Mouse (Mus musculus) heart, postnatal 0 days (tissue): ENCODE data around the gene Cdkn1a. TPM values are rescaled to one million over a fixed set of nuclear protein-coding genes. Genes with fewer than 3 reads are reported as not detected.

ENCODE experiments used
- ATAC-seq: fragments of 200-750 bp; cut with Nextera tagmentation; 2 replicates; pipeline ENCODE4 v1.8.0; 2017; ENCODE audit warnings: low read depth, moderate number of reproducible peaks, moderate library complexity; ENCODE audit not compliant: insufficient read depth
- DNase-seq: peaks from one replicate; pipeline ENCODE4 v3.0.0-alpha.2; 2016; ENCODE audit warnings: low spot score
- H3K27ac ChIP-seq: fragments of 300-500 bp; sonication (generic); 2 replicates; pipeline ENCODE4 v1.5.1; 2014; ENCODE audit warnings: low read depth, mild to moderate bottlenecking
- H3K27me3 ChIP-seq: fragments of 300-500 bp; sonication (generic); 2 replicates; pipeline ENCODE4 v1.6.1; 2014; ENCODE audit warnings: low read length, mixed read lengths; ENCODE audit not compliant: control insufficient read depth, insufficient read depth
- H3K36me3 ChIP-seq: fragments of 300-500 bp; sonication (generic); replicated peaks from 2 replicates; pipeline ENCODE4 v1.6.1; 2014; ENCODE audit warnings: low read length, mixed read lengths; ENCODE audit not compliant: control insufficient read depth, insufficient read depth
- H3K4me1 ChIP-seq: fragments of 300-500 bp; sonication (generic); 2 replicates; pipeline ENCODE4 v1.6.1; 2014; ENCODE audit warnings: antibody characterized with exemption; ENCODE audit not compliant: control insufficient read depth, insufficient read depth
- H3K4me2 ChIP-seq: fragments of 300-500 bp; sonication (generic); 2 replicates; pipeline ENCODE4 v1.6.1; 2014; ENCODE audit warnings: low read depth, mild to moderate bottlenecking, low read length, moderate library complexity
- H3K4me3 ChIP-seq: fragments of 300-500 bp; sonication (generic); 2 replicates; pipeline ENCODE4 v1.5.1; 2014; ENCODE audit warnings: low read depth, low read length
- H3K9ac ChIP-seq: fragments of 300-500 bp; sonication (generic); replicated peaks from 2 replicates; pipeline ENCODE4 v1.6.1; 2014; ENCODE audit warnings: low read depth, low read length, mixed read lengths
- H3K9me3 ChIP-seq: fragments of 300-500 bp; sonication (generic); replicated peaks from 2 replicates; pipeline ENCODE4 v1.6.1; 2016; ENCODE audit warnings: low read length; ENCODE audit not compliant: control insufficient read depth
- CTCF ChIP-seq: IDR thresholded peaks from 2 replicates; pipeline ENCODE4 v1.5.1; 2016; ENCODE audit warnings: antibody characterized with exemption, control low read depth, low read depth
- EP300 ChIP-seq: IDR thresholded peaks from 2 replicates; pipeline ENCODE4 v1.6.1; 2016; ENCODE audit warnings: antibody characterized with exemption, low read depth
- WGBS: fragments of 180-500 bp; shearing (Covaris S2); extraction: QIAGEN DNeasy Blood & Tissue Kit; methylation state at CpG from one replicate; pipeline ENCODE4 v1.1.7; 2014; 5-methylcytosine and 5-hydroxymethylcytosine counted together
- polyA plus RNA-seq: library from polyadenylated mRNA; unstranded; fragments of >200 nt; fragmentation: Nextera tagmentation; extraction: Ambion mirVana; gene quantifications from 2 replicates; pipeline ENCODE4 v1.2.1, GENCODE M21; 2015
- total RNA-seq: library from RNA; depleted of rRNA; stranded (reverse); fragments of >200 nt; gene quantifications from 2 replicates; pipeline ENCODE4 v1.2.3, GENCODE M21; 2014; ENCODE audit warnings: low replicate concordance

The Cdkn1a gene
- total and polyA plus RNA-seq, 2 experiments from 2014 or later = 16.7 to 48.2 TPM

GRCm38 (mm10) chr17:29085266-29085665 lies 5.5 kb upstream of the Cdkn1a start:
- WGBS = 75% methylated on average over 10 of the region's 10 CpGs
- DNase-seq (no peak), ATAC-seq (no peak)
- no peak overlapping the region for H3K4me2 ChIP-seq
- H3K27me3 ChIP-seq = no peaks in the 10 kb centered on the region
- H3K4me3 ChIP-seq = no peak overlapping the region
- peaks cover 4% of the 10 kb centered on the region; the same call in 1 of the 2 replicates for H3K4me1 ChIP-seq
- H3K27ac ChIP-seq = no peak overlapping the region
- no peaks in the 10 kb centered on the region; the same call in 1 of the 2 replicates for H3K9me3 ChIP-seq
- no peaks in the 10 kb centered on the region for H3K36me3 ChIP-seq
- no peak overlapping the region for H3K9ac ChIP-seq
- TF ChIP-seq EP300 (no peak), CTCF (no peak)

- Histone ChIP-seq H3K4me1 (no peaks in the 10 kb centered on the region), H3K36me3 (no peaks in the 10 kb centered on the region), H3K27ac (no peak overlapping the region), H3K27me3 (no peaks in the 10 kb centered on the region), H3K4me3 (no peak overlapping the region), H3K9me3 (no peaks in the 10 kb centered on the region; the same call in 1 of the 2 replicates), H3K4me2 (no peak overlapping the region), H3K9ac (no peak overlapping the region)
- TF ChIP-seq EP300 = no peak
- no peak for TF ChIP-seq CTCF
- WGBS = 66% methylated on average over 4 of the region's 4 CpGs
- DNase-seq (no peak), ATAC-seq (no peak)
These were observed 3.9 kb upstream of the Cdkn1a start for GRCm38 (mm10) chr17:29086916-29087315.

GRCm38 (mm10) chr17:29091348-29091944 lies 670 bp downstream of the Cdkn1a start:
- no peak overlapping the region for H3K27ac ChIP-seq
- H3K9me3 ChIP-seq = no peaks in the 10 kb centered on the region; the same call in 1 of the 2 replicates
- no peak for DNase-seq
- no peak for ATAC-seq
- H3K4me1 ChIP-seq = no peaks in the 10 kb centered on the region
- no peaks in the 10 kb centered on the region for H3K36me3 ChIP-seq
- WGBS = 50% methylated on average over 6 of the region's 6 CpGs
- H3K9ac ChIP-seq = no peak overlapping the region
- H3K27me3 ChIP-seq = peaks cover 10% of the 10 kb centered on the region
- no peak overlapping the region for H3K4me3 ChIP-seq
- H3K4me2 ChIP-seq = no peak overlapping the region
- TF ChIP-seq CTCF (no peak), EP300 (no peak)

- ATAC-seq (no peak), DNase-seq (no peak)
- Histone ChIP-seq H3K9me3 (no peaks in the 10 kb centered on the region; the same call in 1 of the 2 replicates), H3K4me1 (no peaks in the 10 kb centered on the region), H3K9ac (no peak overlapping the region), H3K4me3 (no peak overlapping the region), H3K4me2 (no peak overlapping the region), H3K27ac (no peak overlapping the region), H3K36me3 (no peaks in the 10 kb centered on the region), H3K27me3 (peaks cover 10% of the 10 kb centered on the region)
- WGBS = 54% methylated on average over 5 of the region's 5 CpGs
- no peak for TF ChIP-seq EP300
- TF ChIP-seq CTCF = no peak
These were observed 1.7 kb downstream of the Cdkn1a start for GRCm38 (mm10) chr17:29092497-29092896.

GRCm38 (mm10) chr17:29093110-29093952 lies 2.6 kb downstream of the Cdkn1a start:
- H3K9ac ChIP-seq = peak overlapping the region; percentile 83
- H3K27ac ChIP-seq = peak overlapping the region; percentile 92
- H3K4me3 ChIP-seq = peak overlapping the region; percentile 73
- peak; percentile 77 for ATAC-seq
- 9% methylated on average over 36 of the region's 36 CpGs for WGBS
- peaks cover 1% of the 10 kb centered on the region; the same call in 1 of the 2 replicates for H3K36me3 ChIP-seq
- no peaks in the 10 kb centered on the region; the same call in 1 of the 2 replicates for H3K9me3 ChIP-seq
- peak overlapping the region; percentile 77 for H3K4me2 ChIP-seq
- H3K4me1 ChIP-seq = no peaks in the 10 kb centered on the region
- peaks cover 10% of the 10 kb centered on the region for H3K27me3 ChIP-seq
- TF ChIP-seq EP300 (0 out of 2 replicates have a peak, but pooled peaks have one; percentile 37), CTCF (no peak)
- DNase-seq = peak; percentile 93
